1 mouse cellular context compared by ENCODE assay signal in genomic region chr11:99496460-99496859, GRCm38 (mm10).
TF ChIP-seq lines count a peak whose summit lies in the region.

No protein-coding gene starts in this region.

TF ChIP-seq in CH12.LX, 34 proteins besides CTCF, POLR2A, EP300 and RAD21:
- TF ChIP-seq NELFE (IDR thresholded peaks at IDR 0.05; ENCODE audit: low read depth, low read length), result no peak
- TF ChIP-seq TBP (conservative IDR thresholded peaks at IDR 0.05; ENCODE audit: low read depth, low read length), result no peak
- no peak for TF ChIP-seq E2F4 (IDR thresholded peaks at IDR 0.05; ENCODE audit: insufficient replicate concordance, low read depth, low read length)
- TF ChIP-seq JUN (IDR thresholded peaks at IDR 0.05; ENCODE audit: insufficient read depth, low read depth, low read length), result no peak
- no peak for TF ChIP-seq TCF12 (IDR thresholded peaks at IDR 0.05; ENCODE audit: low read depth, low read length)
- TF ChIP-seq MAFK (IDR thresholded peaks at IDR 0.05; ENCODE audit: insufficient replicate concordance, low read length), result peak; percentile 56; the same call in 1 of the 2 replicates
- TF ChIP-seq KAT2A (IDR thresholded peaks at IDR 0.05; ENCODE audit: insufficient replicate concordance, low read length), result no peak
